Mouse (Mus musculus): ENCODE results near the gene Barx1. TPM values are rescaled to one million over a fixed set of nuclear protein-coding genes. Genes with fewer than 3 reads are reported as not detected.

The Barx1 gene
- total RNA-seq, 2 experiments from 2014 or later: not detected

GRCm38 (mm10) chr13:48658588-48659253 is 4.1 kb upstream of the Barx1 start:
- no peak for DNase-seq (ENCODE audit: low spot score in 2 of 2)
- intact Hi-C loops (cut with DNase I): loop anchor here (10.0 kb wide), 1 partner anchor 336 kb away; no protein-coding TSS in a partner anchor

GRCm38 (mm10) chr13:48659254-48660220 is 3.3 kb upstream of the Barx1 start:
- DNase-seq (ENCODE audit: low spot score in 2 of 2): no peak
- intact Hi-C loops (cut with DNase I): loop anchor here (10.0 kb wide), 1 partner anchor 335 kb away; no protein-coding TSS in a partner anchor

- intact Hi-C loops (cut with DNase I): no loop called here
- no peak for DNase-seq (ENCODE audit: low spot score in 2 of 2)
Observed at GRCm38 (mm10) chr13:48660221-48660734, 2.5 kb upstream of the Barx1 start.

GRCm38 (mm10) chr13:48660741-48661140 is 2.1 kb upstream of the Barx1 start:
- intact Hi-C loops (cut with DNase I): no loop called here
- DNase-seq (ENCODE audit: low spot score in 2 of 2): no peak

GRCm38 (mm10) chr13:48661561-48661960 is 1.2 kb upstream of the Barx1 start:
- intact Hi-C loops (cut with DNase I): no loop called here
- DNase-seq (ENCODE audit: low spot score in 2 of 2): no peak

- intact Hi-C loops (cut with DNase I): no loop called here
- no peak for DNase-seq (ENCODE audit: low spot score in 2 of 2)
Observed at GRCm38 (mm10) chr13:48663211-48663987, 601 bp downstream of the Barx1 start.

- DNase-seq (ENCODE audit: low spot score in 2 of 2): no peak
- intact Hi-C loops (cut with DNase I): no loop called here
Observed at GRCm38 (mm10) chr13:48663988-48664339, 1.2 kb downstream of the Barx1 start.

- DNase-seq (ENCODE audit: low spot score in 2 of 2): no peak
- intact Hi-C loops (cut with DNase I): no loop called here
Observed at GRCm38 (mm10) chr13:48664916-48665655, 2.3 kb downstream of the Barx1 start.

- intact Hi-C loops (cut with DNase I): no loop called here
Observed at GRCm38 (mm10) chr13:48665656-48666597, 3.1 kb downstream of the Barx1 start.

GRCm38 (mm10) chr13:48667461-48667860 is 4.7 kb downstream of the Barx1 start:
- intact Hi-C loops (cut with DNase I): no loop called here
- DNase-seq (ENCODE audit: low spot score in 2 of 2): no peak

More at GRCm38 (mm10) chr13:48665656-48666597, 3.1 kb downstream of the Barx1 start:
- DNase-seq (ENCODE audit: low spot score in 2 of 2): no peak

GRCm38 (mm10) chr13:48668091-48668975 is 5.5 kb downstream of the Barx1 start:
- intact Hi-C loops (cut with DNase I): no loop called here
- no peak for DNase-seq (ENCODE audit: low spot score in 2 of 2)

GRCm38 (mm10) chr13:48668976-48669534 is 6.3 kb downstream of the Barx1 start:
- intact Hi-C loops (cut with DNase I): no loop called here
- DNase-seq (ENCODE audit: low spot score in 2 of 2): no peak

GRCm38 (mm10) chr13:48672312-48672840 is 9.6 kb downstream of the Barx1 start:
- intact Hi-C loops (cut with DNase I): no loop called here
- DNase-seq (ENCODE audit: low spot score in 2 of 2): no peak

GRCm38 (mm10) chr13:48674609-48675008 is 11.8 kb downstream of the Barx1 start:
- DNase-seq (ENCODE audit: low spot score in 2 of 2): no peak
- intact Hi-C loops (cut with DNase I): no loop called here

GRCm38 (mm10) chr13:48679351-48679750 is 16.6 kb downstream of the Barx1 start:
- intact Hi-C loops (cut with DNase I): no loop called here
- DNase-seq (ENCODE audit: low spot score in 2 of 2): no peak

GRCm38 (mm10) chr13:48686666-48687065 is 23.9 kb downstream of the Barx1 start:
- intact Hi-C loops (cut with DNase I): no loop called here
- no peak for DNase-seq (ENCODE audit: low spot score in 2 of 2)

Data from left cerebral cortex, postnatal 14 days (tissue).